Mouse (Mus musculus) kidney, adult 2 months (tissue): ENCODE measurements around the gene Prss30. TPM values are rescaled to one million over a fixed set of nuclear protein-coding genes. Genes with fewer than 3 reads are reported as not detected.
A peak's percentile ranks its signal among the peaks of the same experiment; 100 is the strongest.

ENCODE experiments used
- DNase-seq: peaks from one replicate; pipeline ENCODE4 v3.0.0; 2021
- H3K27ac ChIP-seq: fragments of 200-500 bp; 2 replicates; pipeline ENCODE4 v1.5.1; 2012; ENCODE audit warnings: low read depth, low read length, control low read depth, inconsistent platforms; ENCODE audit not compliant: insufficient read depth
- H3K27me3 ChIP-seq: fragments of 200-500 bp; replicated peaks from 2 replicates; pipeline ENCODE4 v1.6.1; 2012; ENCODE audit warnings: mild to moderate bottlenecking, moderate library complexity, low read length, inconsistent platforms; ENCODE audit not compliant: control insufficient read depth, insufficient read depth
- H3K36me3 ChIP-seq: fragments of 200-500 bp; 2 replicates; pipeline ENCODE4 v1.6.1; 2012; ENCODE audit warnings: mild to moderate bottlenecking, moderate library complexity, low read length, inconsistent platforms; ENCODE audit not compliant: control insufficient read depth, insufficient read depth
- H3K4me1 ChIP-seq: fragments of 200-500 bp; 2 replicates; pipeline ENCODE4 v1.6.1; 2011; ENCODE audit warnings: low read length; ENCODE audit not compliant: control insufficient read depth, insufficient read depth
- H3K4me3 ChIP-seq: fragments of 200-500 bp; 2 replicates; pipeline ENCODE4 v1.5.1; 2011; ENCODE audit warnings: mild to moderate bottlenecking, low read depth, low read length, control low read depth; ENCODE audit not compliant: insufficient read depth
- CTCF ChIP-seq: fragments of 200-500 bp; conservative IDR thresholded peaks from 2 replicates; pipeline ENCODE4 v1.5.1; 2011; ENCODE audit warnings: low read depth, mild to moderate bottlenecking, control low read depth, low read length, moderate library complexity, mixed read lengths; ENCODE audit not compliant: insufficient read depth, insufficient read length
- POLR2A ChIP-seq: fragments of 200-500 bp; IDR thresholded peaks from one replicate; pipeline ENCODE4 v1.6.1; 2011; ENCODE audit warnings: low read depth, low read length, control low read depth
- WGBS: fragments of 180-500 bp; shearing (Covaris S2); methylation state at CpG from one replicate; pipeline ENCODE4 v1.1.7; 2018; 5-methylcytosine and 5-hydroxymethylcytosine counted together
- polyA plus RNA-seq: library from polyadenylated mRNA; depleted of rRNA; stranded (reverse); fragments of >200 nt; gene quantifications from 2 replicates; pipeline ENCODE4 v1.2.3, GENCODE M21; 2012

The Prss30 gene
- polyA plus RNA-seq, 1 experiment: 0.95 TPM

DNA sequence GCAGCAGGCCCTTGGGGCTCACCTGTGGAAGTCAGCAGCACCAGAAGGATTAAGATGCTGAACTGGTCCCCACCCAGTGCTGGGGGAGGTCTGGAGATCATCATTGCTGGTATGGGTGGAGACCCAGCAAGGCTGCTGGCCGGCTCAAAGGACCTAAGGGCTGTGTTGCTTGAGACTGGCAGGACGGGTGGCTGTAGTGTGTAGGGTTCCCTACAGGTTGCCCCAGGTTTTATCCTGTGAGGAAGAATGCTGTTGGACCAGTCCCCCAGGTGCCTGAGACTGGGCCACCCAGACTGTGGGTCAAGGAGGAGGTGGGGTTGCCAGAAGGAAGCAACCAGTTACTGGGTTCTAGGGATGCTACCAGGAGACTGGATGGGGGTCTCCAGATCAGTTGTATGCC lies 17.5 kb upstream of the Prss30 start, which contains the start of gene Prss22:
Gene Prss22 (minus strand): TSS at position 200 of the 400 bp plus-strand sequence.
- Histone ChIP-seq H3K4me3 (no peak within 1 kb of the TSS), H3K27ac (no peak within 1 kb of the TSS), H3K36me3 (no peaks in the 10 kb centered on the region), H3K27me3 (no peaks in the 10 kb centered on the region), H3K4me1 (peaks cover 3% of the 10 kb centered on the region; the same call in 1 of the 2 replicates)
- DNase-seq: no peak
- 45% methylated on average over 2 of the region's 2 CpGs for WGBS
- TF ChIP-seq POLR2A (no peak), CTCF (no peak)

DNA sequence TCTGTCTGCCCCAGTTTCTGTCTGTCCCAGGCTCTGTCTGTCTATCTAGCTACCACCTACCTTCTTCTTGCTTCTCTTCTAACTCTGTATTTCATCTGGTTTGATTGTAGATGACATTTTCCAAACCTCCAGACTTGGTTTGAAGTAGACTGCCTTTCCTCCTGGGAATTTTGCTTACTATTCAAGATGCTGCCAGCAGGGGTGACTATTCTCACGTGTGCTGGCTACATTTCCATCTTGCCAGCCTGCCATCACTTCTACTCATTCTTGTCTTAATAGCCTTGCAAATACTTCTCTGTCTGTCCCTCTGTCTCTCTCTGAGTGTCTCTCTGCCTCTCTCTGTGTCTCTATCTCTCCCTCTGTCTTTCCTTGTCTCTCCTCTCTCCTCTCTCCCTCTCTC lies 15.1 kb upstream of the Prss30 start:
- TF ChIP-seq CTCF (no peak), POLR2A (no peak)
- no peak overlapping the region for H3K27ac ChIP-seq
- WGBS: 50% methylated on average over 1 of the region's 1 CpGs

DNA sequence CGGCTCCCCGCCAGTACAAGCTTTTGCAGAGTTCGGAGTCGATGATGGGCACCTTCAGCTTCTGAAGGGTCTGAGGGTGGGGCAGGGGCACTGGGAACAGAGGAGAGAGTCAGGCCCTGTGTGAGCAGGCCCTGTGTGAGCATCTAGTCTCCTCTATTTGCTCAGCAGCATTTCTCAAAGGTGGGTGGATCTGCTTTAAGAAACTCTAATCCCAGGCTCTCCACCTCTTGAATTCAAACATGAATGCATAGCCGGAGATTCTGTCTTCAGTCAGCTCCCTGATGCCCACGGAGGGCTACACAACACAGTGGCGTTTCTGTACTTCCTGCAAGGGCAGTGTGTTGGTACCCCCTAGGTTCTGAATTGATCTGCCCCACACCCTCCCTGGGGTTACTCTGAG lies 14.3 kb upstream of the Prss30 start:
- TF ChIP-seq CTCF (no peak), POLR2A (no peak)
- Histone ChIP-seq H3K4me3 (no peak overlapping the region), H3K27me3 (no peaks in the 10 kb centered on the region), H3K36me3 (no peaks in the 10 kb centered on the region), H3K27ac (no peak overlapping the region), H3K4me1 (peaks cover 9% of the 10 kb centered on the region)
- 83% methylated on average over 7 of the region's 7 CpGs for WGBS
- no peak for DNase-seq

More for the DNA sequence above, 15.1 kb upstream of the Prss30 start:
- Histone ChIP-seq H3K36me3 (no peaks in the 10 kb centered on the region), H3K4me1 (peaks cover 9% of the 10 kb centered on the region), H3K27me3 (no peaks in the 10 kb centered on the region), H3K4me3 (no peak overlapping the region)
- no peak for DNase-seq

DNA sequence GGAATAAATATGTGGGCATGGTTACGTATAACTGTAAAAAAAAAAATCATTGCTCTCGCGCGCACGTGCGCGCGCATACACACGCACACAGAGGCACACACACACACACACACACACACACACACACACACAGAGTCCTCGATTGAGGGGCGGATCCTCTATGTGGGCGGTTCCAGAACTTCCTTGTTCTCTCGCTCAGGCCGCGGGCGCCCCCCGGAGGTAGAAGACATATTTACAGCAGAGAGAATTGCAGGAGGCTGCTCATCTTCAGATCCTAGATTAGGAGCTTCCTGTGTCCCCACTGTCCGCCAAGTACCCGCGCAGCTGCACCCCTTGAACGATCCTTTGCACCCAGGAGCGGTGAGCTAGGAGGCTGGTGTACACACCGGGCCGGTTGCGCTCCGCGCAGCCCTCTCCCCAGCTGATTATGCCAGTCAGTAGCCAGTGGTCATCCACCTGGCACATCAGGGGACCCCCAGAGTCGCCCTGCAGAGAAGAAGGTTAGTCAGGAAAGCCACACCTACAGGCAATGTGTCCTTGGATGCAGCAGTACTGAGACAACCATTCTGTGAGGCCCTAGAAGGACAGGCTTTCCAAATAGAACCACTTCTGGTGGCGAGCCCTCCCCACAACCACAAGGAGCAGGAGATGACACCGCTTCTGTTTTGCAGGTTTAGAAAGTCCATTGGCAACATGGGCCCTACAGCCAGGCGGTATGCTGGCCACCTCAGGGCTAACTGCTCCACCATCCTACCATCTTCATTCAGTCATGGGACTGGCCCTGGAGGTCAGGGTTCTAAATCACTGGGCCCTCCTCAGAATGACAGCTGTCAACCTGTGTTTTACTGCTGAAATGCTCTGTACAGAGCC lies 13.4 kb upstream of the Prss30 start:
- no peaks in the 10 kb centered on the region for H3K27me3 ChIP-seq
- H3K36me3 ChIP-seq: no peaks in the 10 kb centered on the region
- peak overlapping the region; percentile 76; the same call in 1 of the 2 replicates for H3K27ac ChIP-seq
- no peak overlapping the region for H3K4me3 ChIP-seq
- H3K4me1 ChIP-seq: peaks cover 9% of the 10 kb centered on the region
- WGBS: 10% methylated on average over 31 of the region's 31 CpGs
- no peak for TF ChIP-seq POLR2A
- peak; percentile 67 for TF ChIP-seq CTCF
- DNase-seq: peak; percentile 95

DNA sequence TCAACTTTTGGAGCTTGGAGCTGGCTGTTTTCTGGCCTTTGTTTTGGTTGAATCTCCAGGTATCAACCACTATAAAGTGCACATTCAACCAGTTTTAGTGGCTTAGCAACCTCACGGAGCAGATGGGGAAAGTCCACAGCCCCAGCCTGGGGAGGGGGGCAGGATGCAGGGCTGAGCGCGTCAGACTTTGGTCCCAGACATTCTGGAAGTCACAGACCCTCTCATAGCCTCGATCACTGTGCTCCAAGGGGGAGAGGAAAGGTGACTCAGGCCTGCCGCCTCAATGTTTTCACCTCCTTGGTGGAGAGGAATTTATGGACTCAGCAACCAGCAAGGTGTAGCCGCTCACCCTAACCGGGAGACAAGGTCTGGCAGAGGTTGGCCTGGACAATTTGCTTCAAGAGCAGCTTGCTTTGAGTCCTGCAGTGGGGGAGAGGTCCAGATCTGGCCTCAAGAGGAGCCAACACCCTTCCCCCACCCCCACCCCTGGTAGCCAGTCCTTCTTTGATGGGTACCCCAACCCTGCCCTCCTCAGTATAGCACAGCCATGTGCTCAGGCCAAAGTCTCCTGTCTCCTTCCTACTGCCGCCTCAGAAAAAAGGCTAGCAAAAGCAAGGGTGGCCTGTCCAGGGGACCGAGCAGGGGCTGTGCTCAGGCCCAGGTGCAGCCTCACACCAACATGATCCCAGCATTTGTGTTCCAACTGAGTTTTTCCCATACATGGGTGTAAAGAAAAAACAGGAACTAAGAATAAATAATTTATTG lies 12.6 kb upstream of the Prss30 start:
- TF ChIP-seq POLR2A (no peak), CTCF (no peak)
- Histone ChIP-seq H3K27me3 (no peaks in the 10 kb centered on the region), H3K27ac (peak overlapping the region; percentile 76), H3K4me3 (no peak overlapping the region), H3K36me3 (no peaks in the 10 kb centered on the region), H3K4me1 (peaks cover 9% of the 10 kb centered on the region)
- DNase-seq: peak; percentile 72
- 40% methylated on average over 9 of the region's 9 CpGs for WGBS

DNA sequence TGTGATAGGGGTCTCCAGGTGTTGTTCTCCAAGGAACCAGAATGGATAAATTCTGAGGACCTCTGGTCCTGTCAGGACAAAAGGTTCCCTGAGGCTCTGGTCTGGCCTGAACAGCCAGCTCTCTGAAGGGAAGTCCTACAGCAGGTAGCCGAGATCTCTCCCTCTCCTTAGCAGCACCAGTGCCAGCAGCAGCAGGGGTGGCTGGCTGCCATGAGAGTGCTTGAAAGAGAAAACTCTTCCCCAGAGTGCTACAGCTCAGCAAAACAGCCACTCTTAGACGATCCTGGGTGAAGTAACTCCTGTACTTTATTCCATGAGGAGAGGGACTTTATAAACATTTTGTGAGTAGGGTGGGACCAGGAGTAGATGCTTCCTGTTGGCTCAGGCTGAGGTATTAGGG lies 9.4 kb upstream of the Prss30 start:
- no peak for DNase-seq
- WGBS: 33% methylated on average over 2 of the region's 2 CpGs
- Histone ChIP-seq H3K27me3 (no peaks in the 10 kb centered on the region), H3K4me1 (peaks cover 9% of the 10 kb centered on the region), H3K36me3 (no peaks in the 10 kb centered on the region), H3K4me3 (no peak overlapping the region), H3K27ac (no peak overlapping the region)
- no peak for TF ChIP-seq CTCF
- TF ChIP-seq POLR2A: no peak

DNA sequence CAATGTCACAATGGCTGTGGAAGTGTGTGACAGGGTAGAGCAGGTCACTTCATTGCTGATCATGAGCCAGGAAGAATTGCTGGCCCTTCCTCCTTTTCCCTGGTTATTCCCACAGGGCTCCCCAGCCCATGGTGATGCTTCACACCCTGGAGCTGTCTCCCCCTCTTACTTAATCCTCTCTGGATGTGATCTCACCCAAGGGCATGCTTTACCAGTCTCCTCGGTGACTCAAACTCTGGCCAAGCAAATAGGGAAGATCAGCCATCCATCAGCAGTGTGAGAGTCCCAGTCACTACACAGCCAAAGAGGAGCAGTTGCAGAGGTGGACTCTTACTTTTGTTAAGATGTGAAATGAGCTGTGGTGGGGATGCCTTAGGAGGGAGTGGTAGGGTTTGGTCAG lies 4.6 kb upstream of the Prss30 start:
- 86% methylated on average over 1 of the region's 1 CpGs for WGBS
- Histone ChIP-seq H3K36me3 (no peaks in the 10 kb centered on the region), H3K27me3 (no peaks in the 10 kb centered on the region), H3K4me1 (0 out of 2 replicates have a peak, but pooled peaks cover 3% of the 10 kb centered on the region), H3K4me3 (no peak overlapping the region), H3K27ac (no peak overlapping the region)
- DNase-seq: no peak
- TF ChIP-seq POLR2A (no peak), CTCF (no peak)
